ENCODE assay signal across 15 mouse cellular contexts in the genomic region with DNA sequence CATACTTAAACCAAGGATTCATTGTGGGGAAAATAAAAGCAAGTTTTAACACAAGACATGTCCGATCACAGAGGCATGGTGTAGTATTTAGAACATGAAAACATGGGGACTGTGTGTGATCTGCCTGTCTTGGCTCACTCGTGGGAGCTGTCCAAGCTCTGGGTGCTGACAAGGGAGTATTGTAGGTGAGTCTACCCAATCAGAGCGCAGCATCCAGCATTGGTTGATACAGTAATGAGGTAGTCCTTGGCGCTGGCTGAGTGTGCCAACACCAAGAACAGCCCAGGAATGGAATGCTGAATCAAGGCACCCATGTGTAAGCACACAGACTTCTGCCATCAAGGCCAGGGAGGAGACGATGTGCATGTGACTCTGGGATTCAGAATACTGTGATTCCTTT.
DNase-seq lines count a peak whose midpoint lies in the region; ATAC-seq lines count a peak whose summit lies in the region.
"Had no signal": no experiment of that assay in that cellular context is flagged by ENCODE, and none has a peak within 500 bp of the region (broad histone marks: within the 10 kb centered on the region; RNA-seq: fewer than 3 reads in every experiment).

No protein-coding gene starts in this region.

- no peaks in the 10 kb centered on the region for H3K27me3 ChIP-seq in heart, embryonic 10.5 days (ENCODE audit: insufficient read depth, poor library complexity, severe bottlenecking)
- H3K27me3 ChIP-seq in liver, embryonic 11.5 days (replicated peaks; ENCODE audit: control insufficient read depth, insufficient read depth, low read length): no peaks in the 10 kb centered on the region
- H3K27me3 ChIP-seq: forebrain, embryonic 15.5 days; kidney, embryonic 15.5 days had no signal

- intact Hi-C loops in heart, postnatal 25 days (cut with DNase I): no loop called here

- H3K4me2 ChIP-seq in liver, embryonic 11.5 days: no peak overlapping the region
- H3K4me2 ChIP-seq: forebrain, embryonic 15.5 days; kidney, embryonic 15.5 days had no signal

- H3K4me1 ChIP-seq in heart, embryonic 10.5 days: no peaks in the 10 kb centered on the region
- no peaks in the 10 kb centered on the region for H3K4me1 ChIP-seq in liver, embryonic 11.5 days (replicated peaks; ENCODE audit: control insufficient read depth, insufficient read depth, low read length)
- H3K4me1 ChIP-seq: kidney, embryonic 15.5 days had no signal

- peak; percentile 74 for DNase-seq in heart, embryonic 10.5 days (ENCODE audit: low spot score)
- no peak for DNase-seq in heart, postnatal 25 days (ENCODE audit: low spot score)
- peak; percentile 28 for DNase-seq in ovary, postnatal 36 days (ENCODE audit: low spot score)
- DNase-seq in ovary, adult 18-20 months (ENCODE audit: low spot score): no peak
- DNase-seq in embryo, embryonic 10.5 days (ENCODE audit: low spot score): peak; percentile 52
- DNase-seq in mesoderm, embryonic 11.5 days (ENCODE audit: low read depth, low spot score): peak; percentile 45
- no peak for DNase-seq in liver, embryonic 11.5 days (ENCODE audit: low spot score)
- DNase-seq in layer of hippocampus, adult 18-20 months (ENCODE audit: low spot score in 2 of 2): no peak
- DNase-seq: adrenal gland, adult 8-10 months; cerebellum, adult 9-11 months; right cerebral cortex, postnatal 4 days; thymus, adult 18-20 months had no signal

- H3K27ac ChIP-seq in heart, embryonic 10.5 days: no peak overlapping the region
- no peak overlapping the region for H3K27ac ChIP-seq in liver, embryonic 11.5 days (ENCODE audit: low read depth, low read length)
- H3K27ac ChIP-seq: forebrain, embryonic 15.5 days; kidney, embryonic 15.5 days; macrophage had no signal

- H3K9ac ChIP-seq in liver, embryonic 11.5 days (ENCODE audit: low read depth, low read length): no peak overlapping the region
- H3K9ac ChIP-seq: forebrain, embryonic 15.5 days; kidney, embryonic 15.5 days had no signal

- H3K36me3 ChIP-seq in heart, embryonic 10.5 days: no peaks in the 10 kb centered on the region
- H3K36me3 ChIP-seq in liver, embryonic 11.5 days (ENCODE audit: control insufficient read depth, insufficient read depth, low read length): no peaks in the 10 kb centered on the region
- H3K36me3 ChIP-seq: forebrain, embryonic 15.5 days; kidney, embryonic 15.5 days had no signal

- H3K4me3 ChIP-seq in heart, embryonic 10.5 days: no peak overlapping the region
- no peak overlapping the region for H3K4me3 ChIP-seq in liver, embryonic 11.5 days (ENCODE audit: low read depth, low read length)
- H3K4me3 ChIP-seq: forebrain, embryonic 15.5 days; kidney, embryonic 15.5 days had no signal

- 61% methylated on average over 5 of the region's 5 CpGs for WGBS in heart, embryonic 10.5 days
- WGBS in liver, embryonic 11.5 days: 56% methylated on average over 5 of the region's 5 CpGs

- no peaks in the 10 kb centered on the region for H3K9me3 ChIP-seq in heart, embryonic 10.5 days
- no peaks in the 10 kb centered on the region for H3K9me3 ChIP-seq in liver, embryonic 11.5 days (ENCODE audit: control insufficient read depth, low read length)
- H3K9me3 ChIP-seq: forebrain, embryonic 15.5 days; kidney, embryonic 15.5 days had no signal

- ATAC-seq in liver, embryonic 11.5 days (replicated peaks; ENCODE audit: low FRiP score): no peak
- ATAC-seq: forebrain, embryonic 15.5 days had no signal

Comparison
In these comparisons a context has a peak if more than half of its experiments do, and no peak if none do; other contexts are left out.
1. DNase-seq: peak in heart, embryonic 10.5 days (single experiment), ovary, postnatal 36 days (single experiment), embryo, embryonic 10.5 days (single experiment) and mesoderm, embryonic 11.5 days (single experiment); none in heart, postnatal 25 days (single experiment), ovary, adult 18-20 months (single experiment), liver, embryonic 11.5 days (single experiment) and layer of hippocampus, adult 18-20 months (0 of 2).